ENCODE assay signal across 7 mouse cellular contexts in genomic region chr13:68998918-68999801, GRCm38 (mm10). TPM values are rescaled to one million over a fixed set of nuclear protein-coding genes. Genes with fewer than 3 reads are reported as not detected.
A peak's percentile ranks its signal among the peaks of the same experiment; 100 is the strongest.
DNase-seq lines count a peak whose midpoint lies in the region; ATAC-seq and TF ChIP-seq lines count a peak whose summit lies in the region.

TSS of gene Adcy2 (minus strand) at chr13:68999541.

- ATAC-seq in hindbrain, embryonic 12.5 days (ENCODE audit: low FRiP score) = peak; percentile 90
- peak; percentile 91 for ATAC-seq in midbrain, embryonic 12.5 days (ENCODE audit: low FRiP score, low read depth)

- H3K36me3 ChIP-seq in hindbrain, embryonic 12.5 days = no peaks in the 10 kb centered on the region
- no peaks in the 10 kb centered on the region for H3K36me3 ChIP-seq in midbrain, embryonic 12.5 days
- H3K36me3 ChIP-seq in testis, adult 2 months (ENCODE audit: control insufficient read depth, insufficient read depth, low read length) = no peaks in the 10 kb centered on the region

- no peak for TF ChIP-seq POLR2A in testis, adult 2 months (IDR thresholded peaks at IDR 0.05; ENCODE audit: control insufficient read depth, low read depth, low read length)

- H3K9ac ChIP-seq in hindbrain, embryonic 12.5 days = peak within 1 kb of the TSS; percentile 84
- H3K9ac ChIP-seq in midbrain, embryonic 12.5 days (replicated peaks) = peak within 1 kb of the TSS; percentile 75

- intact Hi-C loops in left cerebral cortex, postnatal 4 days (cut with DNase I) = loop anchor here (5.0 kb wide), 1 partner anchor 377 kb away; no protein-coding TSS in a partner anchor

- no peak for TF ChIP-seq CTCF in testis, adult 2 months (IDR thresholded peaks at IDR 0.05; ENCODE audit: control insufficient read depth, insufficient read depth, insufficient replicate concordance, low read depth, low read length)

- peak; percentile 65 for DNase-seq in Muller cell, postnatal 12 days (ENCODE audit: inconsistent ontology term)
- DNase-seq in adrenal gland, postnatal 36 days = peak; percentile 37 to 50
- peak; percentile 49 for DNase-seq in forelimb bud, embryonic 11.5 days (ENCODE audit: low read depth, low spot score)
- DNase-seq in left cerebral cortex, postnatal 4 days = peak; percentile 74

- H3K4me3 ChIP-seq in hindbrain, embryonic 12.5 days = peak within 1 kb of the TSS; percentile 70
- peak within 1 kb of the TSS; percentile 69 for H3K4me3 ChIP-seq in midbrain, embryonic 12.5 days
- peak within 1 kb of the TSS; percentile 68 for H3K4me3 ChIP-seq in testis, adult 2 months (ENCODE audit: control insufficient read depth, low read depth, low read length)

- peaks cover 20% of the 10 kb centered on the region for H3K27me3 ChIP-seq in hindbrain, embryonic 12.5 days
- H3K27me3 ChIP-seq in midbrain, embryonic 12.5 days = peaks cover 44% of the 10 kb centered on the region
- no peaks in the 10 kb centered on the region for H3K27me3 ChIP-seq in testis, adult 2 months (ENCODE audit: control insufficient read depth, insufficient read depth, low read length)

- H3K9me3 ChIP-seq in hindbrain, embryonic 12.5 days (replicated peaks) = no peaks in the 10 kb centered on the region
- H3K9me3 ChIP-seq in midbrain, embryonic 12.5 days = no peaks in the 10 kb centered on the region

- H3K27ac ChIP-seq in hindbrain, embryonic 12.5 days = peak within 1 kb of the TSS; percentile 66
- no peak within 1 kb of the TSS for H3K27ac ChIP-seq in midbrain, embryonic 12.5 days (replicated peaks)
- no peak within 1 kb of the TSS for H3K27ac ChIP-seq in testis, adult 2 months (ENCODE audit: control insufficient read depth, insufficient read depth, low read depth, low read length)

- peak within 1 kb of the TSS; percentile 94 for H3K4me2 ChIP-seq in hindbrain, embryonic 12.5 days (replicated peaks)
- peak within 1 kb of the TSS; percentile 94 for H3K4me2 ChIP-seq in midbrain, embryonic 12.5 days (replicated peaks)

- H3K4me1 ChIP-seq in hindbrain, embryonic 12.5 days = peaks cover 20% of the 10 kb centered on the region
- peaks cover 16% of the 10 kb centered on the region for H3K4me1 ChIP-seq in midbrain, embryonic 12.5 days
- peaks cover 10% of the 10 kb centered on the region for H3K4me1 ChIP-seq in testis, adult 2 months (ENCODE audit: control insufficient read depth, insufficient read depth, low read length)

- WGBS in hindbrain, embryonic 12.5 days = under 1% methylated on average over 45 of the region's 106 CpGs
- under 1% methylated on average over 66 of the region's 106 CpGs for WGBS in midbrain, embryonic 12.5 days

RNA-seq across cellular contexts. Expression of gene Adcy2, which starts in this region (rescaled TPM):
- 1 to 10 TPM in 1 of 2 experiments, under 1 TPM in 1; 0.66 to 1.1 TPM for total RNA-seq in adrenal gland, postnatal 36 days (2021)
- 6.5 and 7.0 TPM in 2 replicates for polyA plus RNA-seq in hindbrain, embryonic 12.5 days (2016; fragmentation: Nextera tagmentation; extraction: Ambion mirVana)
- total RNA-seq in left cerebral cortex, postnatal 4 days (2021) = 10 to 100 TPM; 32.4 to 49.9 TPM
- polyA plus RNA-seq in midbrain, embryonic 12.5 days (2016; fragmentation: Nextera tagmentation; extraction: Ambion mirVana) = 1.7 and 2.5 TPM in 2 replicates
- polyA plus RNA-seq in testis, adult 2 months (2012; rRNA removed) = 2.3 and 2.7 TPM in 2 replicates

Comparison
In these comparisons a context has a peak if more than half of its experiments do, and no peak if none do; other contexts are left out.
1. RNA of gene Adcy2 (total RNA-seq): 32.4 to 49.9 TPM in left cerebral cortex, postnatal 4 days; 0.66 to 1.1 TPM in adrenal gland, postnatal 36 days; every median in the first group is over 10 times any median in the second.
2. Peak in every context shown above with its lines, with median percentiles within 50 percentile points of each other: DNase-seq and H3K4me3 ChIP-seq.